Mouse (Mus musculus) erythroblast, embryonic 14.5 days (primary cell): ENCODE results near the gene Caap1.

Source experiments
- GATA1 ChIP-seq: IDR thresholded peaks from 2 replicates; pipeline ENCODE4 v1.6.1; 2012; ENCODE audit warnings: low read length, inconsistent platforms, mixed read lengths
- TAL1 ChIP-seq: IDR thresholded peaks from 3 replicates; pipeline ENCODE4 v1.6.1; 2012; ENCODE audit warnings: low read length, inconsistent platforms, mixed read lengths

DNA sequence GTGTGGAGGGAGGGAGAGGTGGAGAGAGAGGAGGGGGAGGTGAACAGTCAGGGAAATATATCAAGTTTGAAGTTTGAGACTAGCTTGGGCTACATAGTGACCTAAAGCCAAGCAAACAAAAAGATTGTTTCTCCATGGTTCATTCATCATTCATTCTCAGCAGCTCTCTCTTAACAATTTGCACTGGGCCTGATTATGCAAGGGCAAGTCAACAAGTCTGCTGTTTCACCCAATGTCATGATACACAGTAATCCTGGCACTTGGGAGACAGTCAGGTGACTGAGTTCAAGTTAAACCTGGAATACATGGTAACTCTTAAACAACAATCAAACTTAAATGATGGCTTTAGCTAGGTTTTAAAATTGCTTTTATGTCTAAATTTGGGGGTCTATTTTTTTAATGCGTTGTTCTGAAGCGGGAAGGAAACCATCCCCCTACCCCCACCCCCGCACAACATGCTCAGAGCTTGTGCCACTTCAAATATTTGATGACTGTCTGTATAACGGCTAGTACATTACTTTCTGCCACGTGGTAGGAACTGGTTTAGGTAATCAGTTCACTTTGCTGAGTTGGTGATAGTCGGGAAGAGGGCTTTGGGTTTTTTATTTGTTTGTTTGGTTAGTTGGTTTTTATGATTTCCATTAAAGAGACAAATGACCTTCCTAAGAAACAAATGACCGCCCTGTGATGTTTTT, 5.5 kb upstream of the Caap1 start:
- no peak for TF ChIP-seq TAL1
- no peak for TF ChIP-seq GATA1
